Mouse (Mus musculus): Measurements from ENCODE around the gene Gm8765. TPM values are rescaled to one million over a fixed set of nuclear protein-coding genes. Genes with fewer than 3 reads are reported as not detected.
"Not testable (repeated sequence)": the region's sequence is repeated elsewhere in the genome, so short reads cannot be mapped to it uniquely, and the experiment has no call there.

Gene Gm8765
- not detected in 2 replicates for total RNA-seq (2014; rRNA removed)
- not detected in 2 replicates for polyA plus RNA-seq (2015; fragmentation: Nextera tagmentation; extraction: Ambion mirVana)

DNA sequence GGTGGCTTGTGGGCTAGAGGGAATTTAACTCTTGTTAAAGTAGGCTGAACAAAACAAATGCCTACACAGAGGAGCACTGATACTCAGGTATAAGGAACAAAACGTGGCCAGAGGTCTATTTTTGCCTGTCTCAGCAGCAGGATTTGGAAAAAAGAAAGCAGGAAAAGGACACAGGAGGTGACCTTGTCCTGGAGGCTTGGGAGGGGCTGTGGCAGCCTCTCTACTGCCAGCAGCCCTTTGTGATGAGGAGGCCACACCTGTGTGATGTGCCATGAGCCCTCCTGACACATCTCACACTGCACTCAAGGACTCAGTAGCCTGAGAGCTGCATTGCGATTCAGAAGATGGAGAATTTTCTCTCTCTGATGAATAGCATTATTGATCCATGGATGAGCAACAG, at the start of gene Gm8765:
Gene Gm8765 (plus strand): TSS at position 301 of the 400 bp plus-strand sequence.
- H3K27ac ChIP-seq (ENCODE audit: low read depth, low read length); H3K4me3 ChIP-seq (ENCODE audit: low read depth, low read length); H3K4me1 ChIP-seq (ENCODE audit: insufficient read depth, low read length); ATAC-seq (ENCODE audit: low FRiP score); H3K36me3 ChIP-seq (ENCODE audit: insufficient read depth, low read length); H3K9me3 ChIP-seq (ENCODE audit: low read length); DNase-seq (ENCODE audit: low spot score); H3K9ac ChIP-seq (replicated peaks; ENCODE audit: low read length, poor library complexity, severe bottlenecking); H3K4me2 ChIP-seq (ENCODE audit: low read depth, low read length, poor library complexity, severe bottlenecking); H3K27me3 ChIP-seq (ENCODE audit: insufficient read depth, low read length): not testable (repeated sequence)
- 30% methylated on average over 1 of the region's 2 CpGs for WGBS

DNA sequence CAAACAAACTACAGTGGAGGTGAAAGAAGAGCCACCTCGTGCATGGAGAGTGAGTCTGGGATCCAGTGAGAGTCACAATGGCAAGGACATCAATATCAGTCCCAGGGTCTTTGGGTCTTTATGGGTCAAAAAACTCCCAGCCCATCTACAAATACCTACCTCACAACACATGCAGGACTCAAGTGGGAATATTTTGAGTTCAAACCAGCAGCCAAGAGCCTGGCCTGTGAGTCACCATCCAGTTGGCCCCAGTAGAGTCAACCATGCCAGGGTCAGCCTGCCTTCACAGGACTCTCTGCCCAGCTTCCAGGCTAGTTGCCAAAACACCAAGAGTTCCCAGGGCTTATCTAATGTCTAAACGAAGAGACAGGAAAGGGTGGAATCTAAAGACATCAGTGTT, 49.3 kb upstream of the Gm8765 start:
- H3K4me3 ChIP-seq (ENCODE audit: low read depth, low read length); H3K4me2 ChIP-seq (ENCODE audit: low read depth, low read length, poor library complexity, severe bottlenecking); H3K9ac ChIP-seq (replicated peaks; ENCODE audit: low read length, poor library complexity, severe bottlenecking); H3K27me3 ChIP-seq (ENCODE audit: insufficient read depth, low read length); H3K4me1 ChIP-seq (ENCODE audit: insufficient read depth, low read length); H3K36me3 ChIP-seq (ENCODE audit: insufficient read depth, low read length); ATAC-seq (ENCODE audit: low FRiP score); DNase-seq (ENCODE audit: low spot score); H3K9me3 ChIP-seq (ENCODE audit: low read length); H3K27ac ChIP-seq (ENCODE audit: low read depth, low read length): not testable (repeated sequence)
- 76% methylated on average over 2 of the region's 2 CpGs for WGBS

DNA sequence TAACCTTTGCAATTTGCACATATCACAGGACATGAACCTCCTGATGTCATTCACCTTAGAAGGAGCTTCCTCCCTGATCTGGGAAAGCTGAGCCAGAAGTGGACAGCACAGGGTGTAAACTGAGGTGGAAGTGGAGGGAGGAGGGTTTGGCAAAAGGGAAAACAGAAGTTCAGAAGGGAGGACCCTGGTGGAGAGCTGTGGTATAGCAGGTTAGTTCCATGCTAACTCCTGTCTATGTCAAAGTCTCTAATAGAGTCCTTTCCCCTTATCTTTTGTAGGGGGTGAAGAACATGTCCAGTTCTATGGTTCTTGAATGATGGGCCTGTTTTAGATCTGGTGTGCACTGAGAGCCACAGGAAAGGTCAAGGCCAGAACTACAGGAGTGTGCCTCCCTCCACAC, 52.2 kb downstream of the Gm8765 start:
- H3K36me3 ChIP-seq (ENCODE audit: insufficient read depth, low read length); H3K27me3 ChIP-seq (ENCODE audit: insufficient read depth, low read length); H3K27ac ChIP-seq (ENCODE audit: low read depth, low read length); H3K9me3 ChIP-seq (ENCODE audit: low read length); ATAC-seq (ENCODE audit: low FRiP score); DNase-seq (ENCODE audit: low spot score); H3K9ac ChIP-seq (replicated peaks; ENCODE audit: low read length, poor library complexity, severe bottlenecking); H3K4me2 ChIP-seq (ENCODE audit: low read depth, low read length, poor library complexity, severe bottlenecking); H3K4me3 ChIP-seq (ENCODE audit: low read depth, low read length); H3K4me1 ChIP-seq (ENCODE audit: insufficient read depth, low read length): not testable (repeated sequence)

DNA sequence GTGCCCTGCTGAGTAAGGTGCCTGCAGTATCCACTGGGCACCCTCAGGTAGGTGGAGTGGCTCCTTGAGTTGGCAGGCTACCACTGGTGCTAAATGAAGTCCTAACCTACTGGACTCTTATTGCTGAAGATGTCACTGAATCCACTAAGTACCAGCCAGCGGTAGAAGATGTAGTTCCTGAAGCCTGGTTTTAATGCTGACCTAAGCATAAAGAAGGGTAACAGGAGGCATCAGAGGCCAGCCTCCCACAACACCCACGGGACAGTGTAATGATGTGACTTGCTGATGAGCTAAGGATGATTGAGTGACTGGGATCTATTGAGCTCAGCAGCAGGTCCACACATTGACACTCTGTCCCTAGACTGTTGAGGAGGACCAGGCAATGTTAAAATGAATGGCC, 53.6 kb downstream of the Gm8765 start:
- Histone ChIP-seq H3K9ac (replicated peaks; ENCODE audit: low read length, poor library complexity, severe bottlenecking) (no peak overlapping the region), H3K36me3 (ENCODE audit: insufficient read depth, low read length) (no peaks in the 10 kb centered on the region), H3K4me2 (ENCODE audit: low read depth, low read length, poor library complexity, severe bottlenecking) (no peak overlapping the region), H3K27ac (ENCODE audit: low read depth, low read length) (no peak overlapping the region), H3K9me3 (ENCODE audit: low read length) (no peaks in the 10 kb centered on the region), H3K4me1 (ENCODE audit: insufficient read depth, low read length) (no peaks in the 10 kb centered on the region), H3K27me3 (ENCODE audit: insufficient read depth, low read length) (no peaks in the 10 kb centered on the region), H3K4me3 (ENCODE audit: low read depth, low read length) (no peak overlapping the region)
- TF ChIP-seq CTCF (IDR thresholded peaks at IDR 0.05): no peak
- no peak for ATAC-seq (ENCODE audit: low FRiP score)
- DNase-seq (ENCODE audit: low spot score): no peak
- WGBS: 78% methylated on average over 2 of the region's 2 CpGs

DNA sequence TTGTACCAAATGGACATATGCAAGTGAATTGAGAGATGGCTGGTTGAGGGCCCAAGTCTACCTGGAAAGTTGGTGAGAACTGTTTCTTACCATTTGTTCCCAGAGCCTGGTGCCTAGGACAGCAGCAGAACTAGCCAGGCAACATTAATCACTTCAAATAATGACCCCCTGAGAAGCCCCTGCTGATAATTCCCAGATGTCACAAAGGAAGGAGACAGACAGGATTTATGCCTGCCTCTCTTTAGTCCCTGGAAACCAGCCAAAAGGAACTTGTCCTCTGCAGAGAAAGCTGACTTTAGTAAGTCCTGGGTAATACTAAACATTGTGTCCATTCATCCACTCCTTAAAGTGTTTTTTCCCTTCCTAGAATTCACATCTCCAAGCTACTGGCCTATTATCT, 54.8 kb downstream of the Gm8765 start:
- H3K4me3 ChIP-seq (ENCODE audit: low read depth, low read length); H3K4me1 ChIP-seq (ENCODE audit: insufficient read depth, low read length); H3K4me2 ChIP-seq (ENCODE audit: low read depth, low read length, poor library complexity, severe bottlenecking); H3K9ac ChIP-seq (replicated peaks; ENCODE audit: low read length, poor library complexity, severe bottlenecking); H3K27me3 ChIP-seq (ENCODE audit: insufficient read depth, low read length); DNase-seq (ENCODE audit: low spot score); H3K9me3 ChIP-seq (ENCODE audit: low read length); ATAC-seq (ENCODE audit: low FRiP score); H3K36me3 ChIP-seq (ENCODE audit: insufficient read depth, low read length); H3K27ac ChIP-seq (ENCODE audit: low read depth, low read length): not testable (repeated sequence)

Small RNA genes lying within 50 kb of the gene (microRNA-seq; reads per million reads assigned to microRNA genes)
- not detected for gene Gm23952 (ENCODE audit: borderline number of aligned reads)

Other genes starting within 250 kb of the Gm8765 start
- not detected in 2 replicates for gene Nutm2, start 231.0 kb upstream of the Gm8765 start, total RNA-seq (2014; rRNA removed)
- not detected in 2 replicates for gene Nutm2, start 231.0 kb upstream of the Gm8765 start, polyA plus RNA-seq (2015; fragmentation: Nextera tagmentation; extraction: Ambion mirVana)
- gene Gm904, start 55.1 kb upstream of the Gm8765 start, total RNA-seq (2014; rRNA removed): not detected in 2 replicates
- gene Gm904, start 55.1 kb upstream of the Gm8765 start, polyA plus RNA-seq (2015; fragmentation: Nextera tagmentation; extraction: Ambion mirVana): not detected in 2 replicates